Comparison of ENCODE assay signal across 8 mouse cellular contexts in the genomic region with DNA sequence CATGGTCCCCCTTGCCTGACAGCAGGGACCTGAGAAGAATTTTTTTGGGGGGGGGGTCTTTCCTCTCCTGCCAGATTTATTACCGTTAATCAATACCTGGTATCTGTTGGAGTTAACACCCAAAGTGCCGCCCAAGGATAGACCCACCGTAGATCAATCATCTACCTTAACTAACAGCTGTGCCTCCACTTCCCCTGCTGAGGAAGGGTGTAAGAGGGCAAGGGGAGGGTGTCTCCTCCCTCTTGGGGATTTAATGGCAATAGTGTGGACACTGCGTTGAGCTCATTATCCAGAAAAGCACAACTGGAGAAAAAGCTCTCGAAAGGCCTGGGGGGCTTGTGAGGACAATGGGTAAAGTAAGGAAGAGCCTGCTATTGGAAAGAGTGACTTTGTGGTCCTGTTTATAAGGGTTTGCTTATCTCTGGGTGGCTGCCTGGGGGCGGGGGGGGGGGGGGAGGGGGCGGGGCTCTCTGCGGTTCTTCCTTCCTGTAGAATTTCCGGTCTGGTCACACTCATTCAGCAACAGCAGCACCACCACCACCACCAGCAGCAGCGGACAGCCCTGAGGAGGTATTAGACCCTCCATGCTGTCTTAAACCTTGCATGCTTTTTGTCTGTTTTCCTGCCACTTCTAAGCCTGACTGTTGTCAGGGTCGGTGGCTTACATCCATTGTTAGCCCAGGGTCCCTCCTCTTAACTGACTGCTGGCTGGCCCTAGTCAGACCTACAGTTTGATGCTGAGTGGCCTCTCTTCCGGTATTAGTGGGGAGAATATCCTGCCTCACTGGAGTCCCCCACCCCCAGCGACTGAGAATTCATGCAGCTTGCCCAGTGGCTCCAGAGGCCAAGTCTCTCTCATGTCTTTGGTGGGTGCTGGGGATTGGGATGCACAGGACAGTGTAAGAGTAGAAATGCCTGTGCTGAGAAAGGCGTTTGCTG.
DNase-seq lines count a peak whose midpoint lies in the region; ATAC-seq lines count a peak whose summit lies in the region.
"Had no signal": no experiment of that assay in that cellular context is flagged by ENCODE, and none has a peak within 500 bp of the region (broad histone marks: within the 10 kb centered on the region; RNA-seq: fewer than 3 reads in every experiment).

No protein-coding gene starts in this region.

- no peak for ATAC-seq in midbrain, embryonic 16.5 days
- ATAC-seq in embryonic facial prominence, embryonic 11.5 days (replicated peaks; ENCODE audit: insufficient number of reproducible peaks, low FRiP score, low TSS enrichment, low read depth): no peak

- no peaks in the 10 kb centered on the region for H3K9me3 ChIP-seq in midbrain, embryonic 10.5 days (replicated peaks)
- no peaks in the 10 kb centered on the region for H3K9me3 ChIP-seq in midbrain, embryonic 16.5 days (replicated peaks; ENCODE audit: control insufficient read depth, low read length, poor library complexity, severe bottlenecking)
- no peaks in the 10 kb centered on the region for H3K9me3 ChIP-seq in embryonic facial prominence, embryonic 11.5 days (replicated peaks; ENCODE audit: control insufficient read depth, low read length)

- peak overlapping the region; percentile 19; the same call in 1 of the 2 replicates for H3K27ac ChIP-seq in midbrain, embryonic 10.5 days (replicated peaks)
- no peak overlapping the region for H3K27ac ChIP-seq in midbrain, embryonic 16.5 days (ENCODE audit: low read length)
- H3K27ac ChIP-seq in embryonic facial prominence, embryonic 11.5 days (replicated peaks; ENCODE audit: low read depth, low read length): no peak overlapping the region
- no peak overlapping the region for H3K27ac ChIP-seq in macrophage

- DNase-seq in midbrain, embryonic 10.5 days (ENCODE audit: low spot score): no peak
- DNase-seq in embryonic facial prominence, embryonic 11.5 days (ENCODE audit: low spot score): no peak
- DNase-seq in thymus, postnatal 4 days: peak; percentile 60
- DNase-seq in layer of hippocampus, adult 8-10 months (ENCODE audit: low spot score in 2 of 2): no peak
- DNase-seq in adrenal gland, postnatal 4 days (ENCODE audit: low spot score in 2 of 2): no peak

- no peak overlapping the region for H3K4me3 ChIP-seq in midbrain, embryonic 10.5 days
- H3K4me3 ChIP-seq in midbrain, embryonic 16.5 days (ENCODE audit: low read depth, low read length): no peak overlapping the region
- no peak overlapping the region for H3K4me3 ChIP-seq in embryonic facial prominence, embryonic 11.5 days (ENCODE audit: low read depth, low read length)
- H3K4me3 ChIP-seq in macrophage (ENCODE audit: inconsistent target): peak overlapping the region; percentile 7; the same call in 1 of the 2 replicates

- no peaks in the 10 kb centered on the region for H3K79me2 ChIP-seq in macrophage (ENCODE audit: inconsistent target)

- H3K4me2 ChIP-seq in midbrain, embryonic 16.5 days (ENCODE audit: low read length): no peak overlapping the region
- peak overlapping the region; percentile 11; the same call in 1 of the 2 replicates for H3K4me2 ChIP-seq in embryonic facial prominence, embryonic 11.5 days (ENCODE audit: low read depth, low read length)
- H3K4me2 ChIP-seq: midbrain, embryonic 11.5 days had no signal

- WGBS in midbrain, embryonic 10.5 days: 54% methylated on average over 11 of the region's 14 CpGs
- WGBS in midbrain, embryonic 16.5 days: 49% methylated on average over 13 of the region's 14 CpGs
- 52% methylated on average over 13 of the region's 14 CpGs for WGBS in embryonic facial prominence, embryonic 11.5 days
- WGBS in macrophage (ENCODE audit: missing documents): 14% methylated on average over 11 of the region's 14 CpGs

- H3K27me3 ChIP-seq in midbrain, embryonic 10.5 days (ENCODE audit: low read depth, poor library complexity, severe bottlenecking): no peaks in the 10 kb centered on the region
- H3K27me3 ChIP-seq in midbrain, embryonic 16.5 days (ENCODE audit: control insufficient read depth, insufficient read depth, low read depth, low read length): no peaks in the 10 kb centered on the region
- H3K27me3 ChIP-seq in embryonic facial prominence, embryonic 11.5 days (ENCODE audit: control insufficient read depth, insufficient read depth, low read length): no peaks in the 10 kb centered on the region

- peaks cover 39% of the 10 kb centered on the region for H3K4me1 ChIP-seq in midbrain, embryonic 10.5 days
- H3K4me1 ChIP-seq in midbrain, embryonic 16.5 days (ENCODE audit: control insufficient read depth, insufficient read depth, low read length): 0 out of 2 replicates have a peak, but pooled peaks cover 3% of the 10 kb centered on the region
- H3K4me1 ChIP-seq in embryonic facial prominence, embryonic 11.5 days (ENCODE audit: control insufficient read depth, insufficient read depth, low read length): no peaks in the 10 kb centered on the region

- H3K36me3 ChIP-seq in midbrain, embryonic 10.5 days: no peaks in the 10 kb centered on the region
- no peaks in the 10 kb centered on the region for H3K36me3 ChIP-seq in midbrain, embryonic 16.5 days (ENCODE audit: control insufficient read depth, insufficient read depth, low read length)
- H3K36me3 ChIP-seq in embryonic facial prominence, embryonic 11.5 days (replicated peaks; ENCODE audit: control insufficient read depth, insufficient read depth, low read depth, low read length): no peaks in the 10 kb centered on the region
- H3K36me3 ChIP-seq in macrophage (ENCODE audit: inconsistent target): no peaks in the 10 kb centered on the region

- no peak overlapping the region for H3K9ac ChIP-seq in midbrain, embryonic 16.5 days (ENCODE audit: low read depth, low read length)
- no peak overlapping the region for H3K9ac ChIP-seq in embryonic facial prominence, embryonic 11.5 days (replicated peaks; ENCODE audit: low read length)
